Mouse (Mus musculus): ENCODE data around the gene Lin9.

DNA sequence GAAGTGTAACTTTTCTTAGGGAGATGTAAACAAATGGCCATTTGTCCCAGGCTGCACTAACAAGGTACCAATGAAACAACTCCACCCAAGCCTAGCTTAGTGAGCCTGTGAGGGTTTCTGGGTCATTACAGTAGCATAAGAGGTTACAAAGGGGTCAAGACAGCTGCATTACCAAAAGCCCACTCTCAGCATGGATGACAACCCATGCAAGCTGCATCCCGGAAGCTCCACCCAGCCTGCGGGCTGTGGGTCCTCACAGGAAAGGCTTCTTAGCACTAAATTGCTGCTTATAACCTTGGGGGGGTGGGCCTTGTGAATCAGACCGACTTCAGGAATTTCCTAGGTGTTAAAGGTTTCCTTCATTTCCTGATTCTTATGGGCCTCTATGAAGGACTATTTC is 34.8 kb upstream of the Lin9 start:
- TF ChIP-seq CTCF (IDR thresholded peaks at IDR 0.05; ENCODE audit: extremely low read depth, insufficient read depth, insufficient read length, insufficient replicate concordance) (no peak), POLR2A (IDR thresholded peaks at IDR 0.05; ENCODE audit: low read depth, low read length) (no peak)
